Mouse (Mus musculus) neural tube, embryonic 11.5 days (tissue): ENCODE data around the gene Safb2. TPM values are rescaled to one million over a fixed set of nuclear protein-coding genes. Genes with fewer than 3 reads are reported as not detected.

ENCODE experiments used
- ATAC-seq: fragments of 200-750 bp; cut with Nextera tagmentation; 2 replicates; pipeline ENCODE4 v1.8.0; 2017; ENCODE audit warnings: moderate number of reproducible peaks, mild to moderate bottlenecking, moderate TSS enrichment, moderate library complexity; ENCODE audit not compliant: insufficient read depth, low FRiP score, low TSS enrichment
- DNase-seq: peaks from one replicate; pipeline ENCODE4 v3.0.0-alpha.2; 2015; ENCODE audit warnings: low spot score
- H3K27ac ChIP-seq: fragments of 300-500 bp; sonication (generic); 2 replicates; pipeline ENCODE4 v1.5.1; 2014; ENCODE audit warnings: low read depth, mild to moderate bottlenecking, low read length
- H3K27me3 ChIP-seq: fragments of 300-500 bp; sonication (generic); 2 replicates; pipeline ENCODE4 v1.6.1; 2014; ENCODE audit warnings: mild to moderate bottlenecking, low read length, mixed read lengths; ENCODE audit not compliant: control insufficient read depth, insufficient read depth
- H3K36me3 ChIP-seq: fragments of 300-500 bp; sonication (generic); 2 replicates; pipeline ENCODE4 v1.6.1; 2014; ENCODE audit warnings: mild to moderate bottlenecking, low read length, moderate library complexity, mixed read lengths; ENCODE audit not compliant: control insufficient read depth, insufficient read depth
- H3K4me1 ChIP-seq: fragments of 300-500 bp; sonication (generic); 2 replicates; pipeline ENCODE4 v1.6.1; 2014; ENCODE audit warnings: low read length, mixed read lengths; ENCODE audit not compliant: control insufficient read depth, insufficient read depth
- H3K4me2 ChIP-seq: fragments of 300-500 bp; sonication (generic); 2 replicates; pipeline ENCODE4 v1.6.1; 2014; ENCODE audit warnings: low read depth, mild to moderate bottlenecking, moderate library complexity
- H3K4me3 ChIP-seq: fragments of 300-500 bp; sonication (generic); 2 replicates; pipeline ENCODE4 v1.5.1; 2014; ENCODE audit warnings: low read depth, low read length
- H3K9ac ChIP-seq: fragments of 300-500 bp; sonication (generic); 2 replicates; pipeline ENCODE4 v1.6.1; 2014; ENCODE audit warnings: mild to moderate bottlenecking, low read length
- H3K9me3 ChIP-seq: fragments of 300-500 bp; sonication (generic); 2 replicates; pipeline ENCODE4 v1.6.1; 2016; ENCODE audit warnings: low read length; ENCODE audit not compliant: control insufficient read depth
- WGBS: fragments of 180-500 bp; shearing (Covaris S2); extraction: QIAGEN DNeasy Blood & Tissue Kit; methylation state at CpG from one replicate; pipeline ENCODE4 v1.1.7; 2014; 5-methylcytosine and 5-hydroxymethylcytosine counted together
- polyA plus RNA-seq: library from polyadenylated mRNA; unstranded; fragments of >200 nt; fragmentation: Nextera tagmentation; extraction: Ambion mirVana; gene quantifications from 2 replicates; pipeline ENCODE4 v1.2.1, GENCODE M21; 2014

Safb2 gene
- polyA plus RNA-seq, 1 experiment from 2014 or later, result 56.8 TPM

- peaks cover 55% of the 10 kb centered on the region for H3K36me3 ChIP-seq
- peaks cover 6% of the 10 kb centered on the region; the same call in 1 of the 2 replicates for H3K4me1 ChIP-seq
- 87% methylated on average over 9 of the region's 9 CpGs for WGBS
- no peak for DNase-seq
- no peaks in the 10 kb centered on the region for H3K9me3 ChIP-seq
- no peaks in the 10 kb centered on the region for H3K27me3 ChIP-seq
- H3K27ac ChIP-seq, result no peak overlapping the region
- H3K9ac ChIP-seq, result no peak overlapping the region
- no peak overlapping the region for H3K4me3 ChIP-seq
- H3K4me2 ChIP-seq, result no peak overlapping the region
- no peak for ATAC-seq
Measured at GRCm38 (mm10) chr17:56604070-56604380, 19.6 kb upstream of the Safb2 start.

- Histone ChIP-seq H3K4me1 (peaks cover 2% of the 10 kb centered on the region; the same call in 1 of the 2 replicates), H3K27me3 (no peaks in the 10 kb centered on the region), H3K4me3 (no peak overlapping the region), H3K36me3 (peaks cover 55% of the 10 kb centered on the region), H3K9me3 (no peaks in the 10 kb centered on the region), H3K9ac (no peak overlapping the region), H3K4me2 (no peak overlapping the region), H3K27ac (no peak overlapping the region)
- no peak for ATAC-seq
- no peak for DNase-seq
- 97% methylated on average over 28 of the region's 28 CpGs for WGBS
Measured at GRCm38 (mm10) chr17:56603186-56604069, 19.0 kb upstream of the Safb2 start.

- ATAC-seq (no peak), DNase-seq (no peak)
- Histone ChIP-seq H3K27ac (no peak overlapping the region), H3K9me3 (no peaks in the 10 kb centered on the region), H3K4me2 (no peak overlapping the region), H3K4me1 (no peaks in the 10 kb centered on the region), H3K36me3 (peaks cover 52% of the 10 kb centered on the region), H3K4me3 (no peak overlapping the region), H3K9ac (no peak overlapping the region), H3K27me3 (no peaks in the 10 kb centered on the region)
- 94% methylated on average over 8 of the region's 8 CpGs for WGBS
Measured at GRCm38 (mm10) chr17:56593527-56594271, 9.3 kb upstream of the Safb2 start.

- Histone ChIP-seq H3K9me3 (no peaks in the 10 kb centered on the region), H3K4me1 (no peaks in the 10 kb centered on the region), H3K36me3 (peaks cover 50% of the 10 kb centered on the region), H3K4me3 (no peak overlapping the region), H3K27ac (no peak overlapping the region), H3K4me2 (no peak overlapping the region), H3K9ac (no peak overlapping the region), H3K27me3 (no peaks in the 10 kb centered on the region)
- DNase-seq (no peak), ATAC-seq (no peak)
Measured at GRCm38 (mm10) chr17:56592553-56592952, 8.2 kb upstream of the Safb2 start.

- H3K4me2 ChIP-seq, result no peak overlapping the region
- 93% methylated on average over 4 of the region's 4 CpGs for WGBS
- no peak overlapping the region for H3K9ac ChIP-seq
- no peak overlapping the region for H3K27ac ChIP-seq
- no peaks in the 10 kb centered on the region for H3K27me3 ChIP-seq
- no peak overlapping the region for H3K4me3 ChIP-seq
- DNase-seq (no peak), ATAC-seq (no peak)
- peaks cover 33% of the 10 kb centered on the region for H3K36me3 ChIP-seq
- no peaks in the 10 kb centered on the region for H3K9me3 ChIP-seq
- peaks cover 14% of the 10 kb centered on the region for H3K4me1 ChIP-seq
Measured at GRCm38 (mm10) chr17:56588921-56589320, 4.5 kb upstream of the Safb2 start.

- H3K9ac ChIP-seq, result no peak overlapping the region
- peaks cover 27% of the 10 kb centered on the region for H3K36me3 ChIP-seq
- H3K9me3 ChIP-seq, result no peaks in the 10 kb centered on the region
- H3K27ac ChIP-seq, result no peak overlapping the region
- WGBS, result 50% methylated on average over 1 of the region's 1 CpGs
- ATAC-seq, result no peak
- H3K4me3 ChIP-seq, result no peak overlapping the region
- DNase-seq, result no peak
- H3K4me2 ChIP-seq, result no peak overlapping the region
- peaks cover 23% of the 10 kb centered on the region for H3K4me1 ChIP-seq
- no peaks in the 10 kb centered on the region for H3K27me3 ChIP-seq
Measured at GRCm38 (mm10) chr17:56587773-56588172, 3.4 kb upstream of the Safb2 start.

- Histone ChIP-seq H3K36me3 (peaks cover 33% of the 10 kb centered on the region), H3K4me2 (peak overlapping the region; percentile 81), H3K27ac (peak overlapping the region; percentile 86), H3K4me1 (peaks cover 30% of the 10 kb centered on the region), H3K9me3 (no peaks in the 10 kb centered on the region), H3K9ac (peak overlapping the region; percentile 87), H3K27me3 (no peaks in the 10 kb centered on the region), H3K4me3 (peak overlapping the region; percentile 97)
- ATAC-seq, result peak; percentile 40
- WGBS, result under 1% methylated on average over 61 of the region's 61 CpGs
- DNase-seq, result peak; percentile 59
Measured at GRCm38 (mm10) chr17:56585171-56585821, 911 bp upstream of the Safb2 start.

GRCm38 (mm10) chr17:56583611-56584256, 651 bp downstream of the Safb2 start:
- Histone ChIP-seq H3K9me3 (no peaks in the 10 kb centered on the region), H3K9ac (peak overlapping the region; percentile 88), H3K27ac (peak overlapping the region; percentile 90), H3K4me2 (peak overlapping the region; percentile 73), H3K36me3 (peaks cover 22% of the 10 kb centered on the region), H3K4me3 (peak overlapping the region; percentile 97), H3K4me1 (peaks cover 30% of the 10 kb centered on the region), H3K27me3 (no peaks in the 10 kb centered on the region)
- no peak; the same call in 1 of the 2 replicates for ATAC-seq
- DNase-seq, result no peak
- 5% methylated on average over 33 of the region's 33 CpGs for WGBS
